Mouse (Mus musculus): Measurements from ENCODE around the gene Hlf. TPM values are rescaled to one million over a fixed set of nuclear protein-coding genes. Genes with fewer than 3 reads are reported as not detected.

Gene Hlf
- polyA plus RNA-seq, 1 experiment from 2014 or later, result 0.79 TPM

DNA sequence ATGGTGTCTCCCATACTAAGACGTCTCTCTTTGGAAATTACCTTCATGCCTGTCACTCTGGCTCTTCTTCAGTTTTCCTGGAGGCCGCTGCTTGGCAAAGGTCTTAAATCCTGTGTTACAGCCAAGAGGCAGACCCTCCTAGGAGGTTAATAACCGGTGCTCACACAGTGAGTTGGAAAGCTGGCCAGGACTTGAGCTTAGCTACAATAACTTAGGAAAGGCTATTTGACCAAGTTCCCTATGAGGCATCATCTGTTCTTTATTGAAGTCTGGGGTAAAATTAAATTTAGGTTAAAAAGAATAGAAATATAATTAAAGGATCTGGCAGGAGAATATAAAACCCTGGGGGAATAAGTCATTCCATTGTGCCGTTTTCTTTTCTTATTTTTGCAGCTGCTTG is 99.5 kb downstream of the Hlf start:
- Histone ChIP-seq H3K36me3 (ENCODE audit: control insufficient read depth, insufficient read depth, low read length) (no peaks in the 10 kb centered on the region), H3K27me3 (replicated peaks; ENCODE audit: control insufficient read depth, insufficient read depth, low read length) (no peaks in the 10 kb centered on the region), H3K9me3 (ENCODE audit: control insufficient read depth, low read length) (no peaks in the 10 kb centered on the region), H3K27ac (ENCODE audit: low read length) (no peak overlapping the region), H3K4me1 (ENCODE audit: control insufficient read depth, insufficient read depth, low read length) (no peaks in the 10 kb centered on the region), H3K4me3 (ENCODE audit: low read length) (no peak overlapping the region), H3K9ac (ENCODE audit: low read depth, low read length) (no peak overlapping the region), H3K4me2 (ENCODE audit: low read depth, low read length) (no peak overlapping the region)
- no peak for ATAC-seq
- WGBS, result 75% methylated on average over 4 of the region's 4 CpGs

DNA sequence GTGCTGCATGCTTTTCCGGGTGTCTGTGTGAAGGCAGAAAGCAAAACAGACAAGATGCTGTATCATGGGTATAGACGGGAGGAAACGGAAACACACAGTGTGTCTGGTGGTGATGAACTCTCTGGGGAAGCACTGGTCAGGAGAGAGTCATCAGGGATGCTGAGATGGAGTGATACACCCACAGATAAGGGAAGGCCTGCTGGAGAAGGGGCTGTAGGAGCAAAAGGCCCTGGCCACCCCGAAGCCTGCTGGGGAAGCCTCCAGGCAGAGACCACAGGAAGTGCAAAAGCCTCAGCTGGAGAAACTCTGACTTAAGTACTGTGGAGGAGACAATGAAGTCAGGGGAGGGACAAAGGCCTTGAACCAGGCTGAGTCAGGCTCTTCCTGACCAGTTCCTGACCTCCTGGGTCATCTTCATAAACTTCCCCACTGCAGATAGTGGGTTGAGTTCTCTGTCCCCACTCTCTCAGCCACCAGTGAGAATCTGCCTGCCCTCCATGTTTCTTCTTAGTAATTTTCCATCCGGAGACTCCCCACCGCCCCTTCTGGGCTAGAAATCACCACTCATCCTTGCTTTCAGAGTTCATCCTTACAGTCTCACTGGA is 104.0 kb downstream of the Hlf start:
- WGBS, result 76% methylated on average over 6 of the region's 6 CpGs
- Histone ChIP-seq H3K27ac (ENCODE audit: low read length) (no peak overlapping the region), H3K27me3 (replicated peaks; ENCODE audit: control insufficient read depth, insufficient read depth, low read length) (no peaks in the 10 kb centered on the region), H3K4me3 (ENCODE audit: low read length) (no peak overlapping the region), H3K4me1 (ENCODE audit: control insufficient read depth, insufficient read depth, low read length) (no peaks in the 10 kb centered on the region), H3K9me3 (ENCODE audit: control insufficient read depth, low read length) (no peaks in the 10 kb centered on the region), H3K36me3 (ENCODE audit: control insufficient read depth, insufficient read depth, low read length) (no peaks in the 10 kb centered on the region), H3K4me2 (ENCODE audit: low read depth, low read length) (no peak overlapping the region), H3K9ac (ENCODE audit: low read depth, low read length) (no peak overlapping the region)
- ATAC-seq, result no peak

Other genes starting within 250 kb of the Hlf start
- 9.4 and 9.7 TPM in 2 replicates for gene Gm45716, start 203.2 kb downstream of the Hlf start, polyA plus RNA-seq (2015; fragmentation: Nextera tagmentation; extraction: Ambion mirVana)
- 47.7 and 49.4 TPM in 2 replicates for gene Mmd, start 141.4 kb downstream of the Hlf start, polyA plus RNA-seq (2015; fragmentation: Nextera tagmentation; extraction: Ambion mirVana)
- gene Stxbp4, start 247.2 kb upstream of the Hlf start, polyA plus RNA-seq (2015; fragmentation: Nextera tagmentation; extraction: Ambion mirVana), result 9.4 and 11.5 TPM in 2 replicates
- 24.2 and 25.9 TPM in 2 replicates for gene Cox11, start 247.3 kb upstream of the Hlf start, polyA plus RNA-seq (2015; fragmentation: Nextera tagmentation; extraction: Ambion mirVana)

Measured in intestine, embryonic 16.5 days (tissue).